Mouse (Mus musculus): ENCODE data around the gene Med12l.
A peak's percentile ranks its signal among the peaks of the same experiment; 100 is the strongest.

The Med12l gene

DNA sequence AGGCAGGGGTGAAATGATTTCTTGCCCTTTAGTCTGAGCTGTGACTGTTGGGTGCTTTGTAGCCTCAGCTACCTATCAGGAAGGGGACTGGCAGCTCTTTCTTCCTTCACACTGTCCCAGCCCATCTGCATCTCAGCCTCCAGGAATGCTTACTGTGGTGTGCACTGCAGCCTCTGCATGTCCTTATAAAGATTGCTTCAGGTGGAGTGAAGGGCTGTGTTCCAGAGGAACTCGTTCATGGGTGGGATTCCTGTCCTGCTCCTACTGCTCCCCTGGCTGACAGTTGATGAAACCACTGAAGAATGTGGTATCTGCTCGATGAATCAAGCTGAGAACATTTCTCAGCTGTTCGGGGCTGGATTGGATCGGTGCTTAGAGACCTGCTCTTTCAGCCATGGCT is 181.7 kb downstream of the Med12l start:
- DNase-seq (ENCODE audit: low spot score in 2 of 2): peak in 1 of 2 experiments; percentile 41

- no peak for DNase-seq (ENCODE audit: low spot score in 2 of 2)
Observed at GRCm38 (mm10) chr3:59191674-59192073, 186.0 kb downstream of the Med12l start.

DNA sequence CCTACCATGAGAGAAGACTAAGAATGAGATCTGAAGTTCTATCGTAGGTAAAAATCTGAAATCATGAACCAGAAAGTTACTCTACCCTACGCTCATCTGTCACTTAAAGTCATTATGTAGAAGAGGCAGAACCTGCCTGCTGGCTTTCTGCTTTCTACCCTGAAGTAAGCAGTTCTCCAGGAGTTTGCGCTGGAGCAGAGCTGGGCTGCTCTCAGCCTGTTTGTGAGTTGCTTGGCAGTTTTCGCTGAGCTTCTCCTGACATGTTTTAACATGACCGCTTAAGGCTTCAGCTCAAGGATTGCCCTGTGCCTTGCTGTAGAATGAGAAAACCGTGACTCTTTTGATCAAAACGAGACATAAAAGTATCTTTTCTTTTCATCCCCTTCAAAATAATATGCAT is 188.5 kb downstream of the Med12l start:
- peak in 1 of 2 experiments; percentile 47 for DNase-seq (ENCODE audit: low spot score in 2 of 2)

DNA sequence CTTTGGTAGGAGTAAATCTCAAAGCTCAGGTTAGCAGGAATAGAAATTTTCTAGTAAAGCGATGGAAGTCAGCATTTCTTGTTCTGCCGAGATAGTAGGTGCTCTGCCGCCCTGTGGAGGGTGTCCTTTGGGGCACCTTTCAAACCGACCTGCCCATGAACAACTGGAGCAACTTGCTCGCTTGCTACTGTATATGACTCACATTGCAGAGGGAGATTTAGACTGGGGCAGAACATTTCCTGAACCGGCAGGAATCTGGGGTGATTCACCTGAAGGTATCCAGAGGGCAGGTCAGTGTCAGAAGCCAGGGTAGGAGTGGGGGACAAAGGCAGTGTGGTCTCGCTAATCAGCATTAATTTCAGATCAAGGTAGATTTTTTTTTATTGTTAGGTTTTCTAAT is 189.3 kb downstream of the Med12l start, which contains the start of gene Gpr87:
Gene Gpr87, minus strand, starts transcription at position 167 of the 400 bp plus-strand sequence.
- DNase-seq (ENCODE audit: low spot score in 2 of 2): peak in 1 of 2 experiments; percentile 44

DNA sequence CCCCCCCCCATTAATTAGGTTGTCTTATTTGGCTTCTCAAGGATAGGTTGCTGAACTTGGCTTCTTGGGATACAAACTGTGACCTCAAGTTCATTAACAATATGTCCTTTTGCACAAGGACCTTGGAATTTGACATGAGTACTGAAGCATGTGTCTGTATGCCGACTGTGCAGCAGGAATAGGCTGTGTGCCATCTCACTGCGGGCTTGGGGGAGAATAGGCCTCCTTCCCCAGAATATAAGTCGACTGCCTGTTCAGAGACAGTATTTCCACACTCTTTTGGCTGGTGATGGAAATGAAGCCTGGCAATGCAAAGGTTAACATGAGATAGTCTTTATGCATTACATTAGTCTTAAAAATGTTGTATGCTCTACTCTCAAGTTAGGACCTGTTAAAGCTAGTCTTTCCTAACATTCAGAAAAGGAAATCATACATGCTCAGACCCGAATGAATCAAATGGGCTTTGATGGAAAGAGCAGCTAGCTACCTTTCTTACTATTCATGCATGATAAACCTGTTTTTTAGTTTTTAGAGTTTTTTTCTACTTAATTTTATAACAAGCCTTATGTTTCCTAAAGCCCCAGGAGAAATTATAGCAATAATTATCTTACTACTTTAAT is 191.8 kb downstream of the Med12l start:
- no peak for DNase-seq (ENCODE audit: low spot score in 2 of 2)

- DNase-seq (ENCODE audit: low spot score in 2 of 2): no peak
Observed at GRCm38 (mm10) chr3:59203802-59204520, 198.3 kb downstream of the Med12l start.

- DNase-seq (ENCODE audit: low spot score in 2 of 2): peak in 1 of 2 experiments; percentile 48
Observed at GRCm38 (mm10) chr3:59204719-59205503, 199.3 kb downstream of the Med12l start.

- DNase-seq (ENCODE audit: low spot score in 2 of 2): no peak
Observed at GRCm38 (mm10) chr3:59205941-59206340, 200.3 kb downstream of the Med12l start.

- DNase-seq (ENCODE audit: low spot score in 2 of 2): no peak
Observed at GRCm38 (mm10) chr3:59208650-59209548, 203.3 kb downstream of the Med12l start.

GRCm38 (mm10) chr3:59210089-59210488 is 204.5 kb downstream of the Med12l start:
- peak in 1 of 2 experiments; percentile 52 for DNase-seq (ENCODE audit: low spot score in 2 of 2)

DNA sequence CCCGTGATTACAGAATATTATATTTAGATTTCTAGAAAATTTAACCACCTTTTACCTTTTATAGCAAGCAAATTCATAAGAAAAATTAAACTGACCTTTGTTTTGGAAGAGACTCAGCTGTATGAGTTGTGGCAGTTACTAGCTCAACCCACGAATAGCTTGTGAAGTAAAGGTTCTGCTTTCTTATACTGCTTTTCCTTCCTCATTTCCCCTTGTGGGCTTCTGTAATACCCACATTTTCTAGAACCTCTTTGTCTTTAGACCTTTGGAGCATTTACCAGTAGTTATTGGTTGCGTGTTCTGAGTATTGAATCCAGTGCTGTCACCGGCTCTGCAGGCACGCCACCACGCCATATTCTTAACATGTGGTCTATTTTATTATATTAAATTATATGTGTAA is 205.1 kb downstream of the Med12l start, which contains the start of gene P2ry13:
Gene P2ry13, minus strand, starts transcription at position 156 of the 400 bp plus-strand sequence.
- DNase-seq (ENCODE audit: low spot score in 2 of 2): no peak

- DNase-seq (ENCODE audit: low spot score in 2 of 2): no peak
Observed at GRCm38 (mm10) chr3:59211784-59212183, 206.2 kb downstream of the Med12l start.

- DNase-seq (ENCODE audit: low spot score in 2 of 2): no peak
Observed at GRCm38 (mm10) chr3:59212404-59212803, 206.8 kb downstream of the Med12l start.

DNA sequence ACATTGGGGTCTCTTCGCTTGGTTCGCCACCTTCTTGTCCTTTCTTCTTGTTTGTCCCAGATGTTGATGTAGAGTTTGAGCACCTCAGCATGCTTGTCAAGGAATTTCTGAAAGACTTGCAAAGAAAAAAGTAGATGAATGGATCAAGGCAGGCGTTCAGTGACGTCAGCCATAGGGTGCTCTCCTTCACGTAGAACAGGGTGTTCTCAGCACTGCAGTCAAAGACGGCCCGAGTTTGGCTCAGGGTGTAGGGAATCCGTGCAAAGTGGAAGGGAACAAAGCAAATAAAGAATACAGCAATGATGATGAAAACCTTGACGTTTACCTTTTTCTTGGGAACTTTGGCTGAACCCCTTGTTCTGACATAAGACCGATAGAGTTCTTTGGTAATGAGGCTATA is 211.6 kb downstream of the Med12l start:
- DNase-seq (ENCODE audit: low spot score in 2 of 2): no peak

- no peak for DNase-seq (ENCODE audit: low spot score in 2 of 2)
Observed at GRCm38 (mm10) chr3:59219326-59219725, 213.7 kb downstream of the Med12l start.

DNA sequence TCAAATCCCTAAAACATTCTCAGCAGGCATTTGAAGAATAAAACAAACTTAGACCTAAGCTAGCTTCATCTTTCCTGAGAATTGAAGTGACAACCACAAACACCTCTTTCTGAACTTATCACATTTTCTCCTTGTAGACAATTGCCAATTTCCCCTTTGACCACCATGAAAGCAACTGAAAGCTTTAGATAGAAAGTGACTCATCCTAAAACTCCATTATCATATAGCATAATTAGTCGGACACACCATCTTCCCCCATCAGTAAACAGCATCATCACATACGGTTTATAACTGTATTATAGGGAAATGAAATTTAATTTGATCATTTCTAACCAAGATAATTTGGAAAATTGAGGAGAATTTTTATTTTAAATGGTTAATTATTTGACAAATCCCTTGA is 216.7 kb downstream of the Med12l start:
- no peak for DNase-seq (ENCODE audit: low spot score in 2 of 2)

DNA sequence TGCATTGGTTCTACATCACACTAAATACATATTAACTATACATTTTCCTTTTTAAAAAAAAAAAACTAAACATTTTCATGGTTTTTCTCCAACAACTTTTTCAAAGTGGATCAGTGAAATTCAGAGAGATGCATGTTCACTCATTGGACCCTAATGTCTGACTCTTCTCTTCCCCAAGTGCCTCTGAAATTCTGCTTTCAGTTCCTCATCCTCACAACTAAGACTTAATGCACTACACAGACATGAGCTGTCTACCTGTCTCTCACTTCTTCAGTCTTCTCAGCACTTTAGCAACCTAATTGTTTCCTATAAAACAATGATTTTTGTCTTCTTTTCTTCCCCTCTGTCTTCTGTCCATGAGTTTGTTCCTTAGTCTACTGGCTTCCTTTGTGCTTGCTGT is 219.8 kb downstream of the Med12l start:
- DNase-seq (ENCODE audit: low spot score in 2 of 2): no peak

DNA sequence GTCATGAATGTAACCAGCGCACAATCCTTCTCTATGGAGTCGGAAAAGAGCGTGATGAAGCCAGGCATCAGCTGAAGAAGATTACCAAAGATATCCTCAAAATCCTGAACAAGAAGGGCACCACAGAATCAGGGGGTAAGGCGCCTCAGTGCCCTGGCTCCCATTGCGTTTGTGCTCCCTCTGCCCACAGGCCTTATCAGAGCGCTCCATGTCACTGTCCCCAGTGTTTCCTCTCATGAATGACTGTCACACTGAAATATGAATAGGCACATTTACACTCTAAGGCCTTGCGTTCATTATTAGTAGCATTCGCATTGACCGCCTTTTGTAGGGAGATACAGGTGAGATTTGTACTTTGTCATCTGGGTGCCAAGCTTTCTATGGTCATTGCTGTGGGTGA is 222.1 kb downstream of the Med12l start:
- no peak for DNase-seq (ENCODE audit: low spot score in 2 of 2)

GRCm38 (mm10) chr3:59228730-59229551 is 223.3 kb downstream of the Med12l start:
- DNase-seq (ENCODE audit: low spot score in 2 of 2): no peak

DNA sequence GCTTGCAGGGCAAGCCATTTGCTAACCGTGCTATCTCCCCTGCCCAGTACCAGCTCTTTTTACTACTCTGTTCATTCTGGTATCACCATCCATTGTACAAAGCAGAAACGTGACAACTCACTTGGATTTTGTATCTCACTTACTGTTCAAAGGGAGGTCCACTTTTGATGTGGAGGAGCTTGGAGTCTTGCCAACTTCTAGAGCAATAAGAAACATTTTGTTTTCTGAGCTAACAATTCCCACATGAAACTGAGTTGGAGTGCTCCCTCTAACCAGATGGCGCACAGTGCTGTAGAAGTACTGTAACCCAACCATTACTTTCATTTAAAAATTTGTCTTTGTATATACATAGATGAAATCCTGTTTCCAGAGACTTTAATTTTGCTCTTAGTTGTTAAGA is 225.3 kb downstream of the Med12l start:
- DNase-seq (ENCODE audit: low spot score in 2 of 2): no peak

GRCm38 (mm10) chr3:59234878-59235277 is 229.3 kb downstream of the Med12l start:
- DNase-seq (ENCODE audit: low spot score in 2 of 2): no peak

All from spleen, postnatal 4 days (tissue).